Mouse (Mus musculus) heart, postnatal 36 days (tissue): ENCODE results near the gene Gm21818. TPM values are rescaled to one million over a fixed set of nuclear protein-coding genes. Genes with fewer than 3 reads are reported as not detected.
"Not testable (repeated sequence)": the region's sequence is repeated elsewhere in the genome, so short reads cannot be mapped to it uniquely, and the experiment has no call there.

Experiments used
- DNase-seq, 2 experiments: peaks; one replicate each; pipeline ENCODE4 v3.0.0; 2021 to 2022
- intact Hi-C: fragments of 180-260 bp; cut with DNase I; formaldehyde crosslinking; loops from one replicate; pipeline ENCODE4 v1.15.1; 2025
- total RNA-seq, 2 experiments: library from RNA; stranded (reverse); gene quantifications; 2 replicates each; pipeline ENCODE4 v1.2.3; 2021

Gm21818 gene
- total RNA-seq: not detected

GRCm38 (mm10) chr13:120172133-120172532 lies at the start of gene Gm21818:
Gm21818 (plus strand) TSS chr13:120172433.
- DNase-seq, intact Hi-C loops: not testable (repeated sequence)

- DNase-seq, intact Hi-C loops: not testable (repeated sequence)
Measured at GRCm38 (mm10) chr13:120139946-120140345, 32.3 kb upstream of the Gm21818 start, which contains the start of gene Gm20767. Gm20767 (plus strand) TSS chr13:120140246.

- DNase-seq, intact Hi-C loops: not testable (repeated sequence)
Measured at GRCm38 (mm10) chr13:120142348-120142747, 29.9 kb upstream of the Gm21818 start.

- DNase-seq, intact Hi-C loops: not testable (repeated sequence)
Measured at GRCm38 (mm10) chr13:120149660-120150407, 22.4 kb upstream of the Gm21818 start.

- intact Hi-C loops, DNase-seq: not testable (repeated sequence)
Measured at GRCm38 (mm10) chr13:120150589-120150988, 21.6 kb upstream of the Gm21818 start.

GRCm38 (mm10) chr13:120168301-120168700 lies 3.9 kb upstream of the Gm21818 start:
- DNase-seq, intact Hi-C loops: not testable (repeated sequence)

- DNase-seq, intact Hi-C loops: not testable (repeated sequence)
Measured at GRCm38 (mm10) chr13:120196189-120196821, 24.1 kb downstream of the Gm21818 start.

- DNase-seq, intact Hi-C loops: not testable (repeated sequence)
Measured at GRCm38 (mm10) chr13:120215847-120216246, 43.6 kb downstream of the Gm21818 start, which contains the start of gene Gm21762. Gm21762 (minus strand) TSS chr13:120215947.

- DNase-seq, intact Hi-C loops: not testable (repeated sequence)
Measured at GRCm38 (mm10) chr13:120220922-120221321, 48.7 kb downstream of the Gm21818 start.

- intact Hi-C loops, DNase-seq: not testable (repeated sequence)
Measured at GRCm38 (mm10) chr13:120223012-120223659, 50.9 kb downstream of the Gm21818 start.

Other genes starting within 250 kb of the Gm21818 start
- not detected for gene Gm21761, start 243.2 kb upstream of the Gm21818 start, total RNA-seq
- gene B020031M17Rik, start 221.6 kb upstream of the Gm21818 start, total RNA-seq: not detected
- not detected for gene Gm36079, start 145.4 kb upstream of the Gm21818 start, total RNA-seq
- under 1 TPM in 1 of 2 experiments, not detected in 1; 0.31 TPM for gene Gm21188, start 120.2 kb upstream of the Gm21818 start, total RNA-seq
- not detected for gene Gm20767, start 32.2 kb upstream of the Gm21818 start, total RNA-seq
- gene Gm21762, start 43.5 kb downstream of the Gm21818 start, total RNA-seq: not detected
- not detected for gene Gm21731, start 66.7 kb downstream of the Gm21818 start, total RNA-seq
- not detected for gene AF067061, start 90.7 kb downstream of the Gm21818 start, total RNA-seq
- under 1 TPM in 1 of 2 experiments, not detected in 1; 0.22 TPM for gene BC147527, start 128.0 kb downstream of the Gm21818 start, total RNA-seq
- not detected for gene Tcstv3, start 144.4 kb downstream of the Gm21818 start, total RNA-seq